Mouse (Mus musculus) kidney, adult 18-20 months (tissue): Measurements from ENCODE around the gene Cbl.
"Not testable (repeated sequence)": the region's sequence is repeated elsewhere in the genome, so short reads cannot be mapped to it uniquely, and the experiment has no call there.

Experiments used
- DNase-seq: peaks from one replicate; pipeline ENCODE4 v3.0.0; 2021

The Cbl gene

DNA sequence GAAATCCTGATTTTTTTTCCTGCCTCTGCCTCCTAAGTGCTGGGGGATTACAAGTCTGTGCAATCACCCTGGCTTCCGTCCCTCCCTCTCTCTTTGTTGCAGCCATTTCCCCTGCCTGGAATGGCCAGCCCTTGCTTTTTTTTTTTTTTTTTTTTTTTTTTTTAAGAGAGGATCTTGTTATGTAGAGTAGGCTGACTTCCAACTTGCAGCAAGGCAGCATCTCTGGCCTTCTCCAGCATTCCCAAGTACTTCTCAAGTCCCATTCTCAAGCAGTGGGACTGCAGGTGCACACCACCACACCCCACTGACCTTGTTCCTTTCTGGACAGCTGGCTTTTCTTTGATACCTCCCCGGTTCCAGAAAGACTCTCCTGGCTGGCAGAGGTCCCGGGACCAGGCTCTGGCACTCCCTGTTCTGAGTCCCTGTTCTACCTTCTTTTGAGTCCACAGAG is 106.5 kb downstream of the Cbl start:
- peak; percentile 72 for DNase-seq

DNA sequence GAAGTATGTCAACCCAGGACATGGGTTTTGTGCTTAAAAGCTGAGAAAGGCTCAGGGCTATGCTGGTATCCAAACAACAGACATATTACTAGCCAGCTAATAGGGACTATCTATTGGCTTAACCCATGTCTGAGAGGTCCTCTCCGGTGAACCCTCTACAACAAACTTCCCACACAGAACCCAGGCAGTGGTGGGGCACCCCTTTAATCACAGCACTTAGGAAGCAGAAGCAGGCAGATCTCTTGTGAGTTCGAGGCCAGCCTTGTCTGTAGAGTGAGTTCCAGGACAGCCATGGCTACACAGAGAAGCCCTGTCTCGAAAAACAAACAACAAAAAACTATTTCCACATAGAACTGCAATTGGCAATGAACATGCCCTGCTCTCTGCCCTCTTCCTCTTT is 107.1 kb downstream of the Cbl start:
- DNase-seq, result no peak

DNA sequence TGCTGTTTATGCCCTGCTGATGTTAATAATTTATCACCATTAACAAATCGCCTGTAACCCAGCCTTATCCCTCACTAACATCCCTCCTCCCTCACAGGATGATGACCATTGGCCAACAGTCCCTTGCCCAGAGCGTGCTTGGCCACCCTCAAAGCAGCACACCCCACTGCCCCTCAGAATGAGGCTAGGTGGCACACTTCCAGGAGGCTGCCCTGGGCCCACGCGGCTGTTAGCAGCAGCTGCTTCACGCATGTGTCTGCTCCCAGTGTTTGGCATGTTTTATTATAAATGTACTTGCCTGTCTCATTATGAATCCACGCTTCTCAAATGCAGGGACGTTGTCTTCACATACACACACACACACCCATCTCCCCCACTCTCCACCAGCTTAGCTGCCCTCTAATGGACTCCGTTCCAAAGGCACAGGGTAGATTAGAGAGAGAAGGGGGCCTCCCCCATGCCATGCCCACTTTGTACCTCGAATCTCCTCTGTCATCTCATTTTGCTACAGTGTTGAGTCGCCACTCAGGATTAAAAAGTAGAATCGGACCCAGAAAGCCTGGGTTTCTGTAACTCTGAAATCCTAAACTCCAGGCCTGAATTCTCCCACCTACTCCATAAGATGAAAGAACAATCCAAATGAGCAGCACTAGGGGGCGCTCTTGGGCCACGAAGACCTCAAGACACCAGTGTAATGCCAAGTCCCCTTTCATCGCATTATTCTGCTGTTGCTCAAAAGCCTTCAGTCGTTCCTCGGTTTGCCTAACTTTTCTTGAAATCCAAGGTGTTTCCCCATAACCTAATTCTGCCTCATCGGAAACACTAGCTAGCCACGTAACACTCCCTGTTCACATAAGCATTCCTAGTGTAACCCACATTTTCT is 108.1 kb downstream of the Cbl start:
- peak; percentile 91 for DNase-seq

DNA sequence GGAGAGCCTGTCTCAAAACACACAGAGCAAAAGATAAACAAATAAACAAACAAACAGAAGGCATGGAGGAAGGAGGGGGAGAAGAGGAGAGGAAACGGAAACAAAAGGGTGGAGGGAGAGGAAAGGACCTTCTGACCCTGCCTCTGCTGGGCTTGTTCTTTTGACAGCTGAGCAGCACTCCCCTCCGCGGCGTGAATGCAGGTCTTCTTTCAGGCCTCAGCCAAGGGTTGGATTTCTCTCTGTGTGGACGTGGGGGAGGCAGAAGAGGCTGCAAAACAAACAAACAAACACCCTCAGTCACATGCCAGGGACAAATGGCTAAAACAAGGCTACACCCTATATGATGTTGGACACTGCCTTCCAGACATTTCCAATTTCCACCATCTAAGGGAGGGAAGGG is 108.8 kb downstream of the Cbl start:
- no peak for DNase-seq

DNA sequence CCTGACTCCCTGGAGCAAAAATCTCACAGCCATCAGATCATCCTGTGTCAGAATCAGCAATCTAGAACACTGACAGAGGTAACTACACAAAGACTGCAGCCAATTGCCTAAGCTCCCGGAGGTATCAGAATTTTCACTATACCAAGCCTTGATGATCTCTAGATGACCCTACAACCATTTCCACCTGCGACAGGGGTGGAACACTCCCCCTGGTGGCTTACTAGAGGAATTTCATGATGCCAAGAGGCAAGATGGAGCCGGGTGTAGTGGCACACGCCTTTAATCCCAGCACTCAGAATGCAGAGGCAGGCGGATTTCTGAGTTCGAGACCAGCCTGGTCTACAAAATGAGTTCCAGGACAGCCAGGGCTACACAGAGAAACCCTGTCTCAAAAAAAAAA is 109.5 kb downstream of the Cbl start:
- no peak for DNase-seq

DNA sequence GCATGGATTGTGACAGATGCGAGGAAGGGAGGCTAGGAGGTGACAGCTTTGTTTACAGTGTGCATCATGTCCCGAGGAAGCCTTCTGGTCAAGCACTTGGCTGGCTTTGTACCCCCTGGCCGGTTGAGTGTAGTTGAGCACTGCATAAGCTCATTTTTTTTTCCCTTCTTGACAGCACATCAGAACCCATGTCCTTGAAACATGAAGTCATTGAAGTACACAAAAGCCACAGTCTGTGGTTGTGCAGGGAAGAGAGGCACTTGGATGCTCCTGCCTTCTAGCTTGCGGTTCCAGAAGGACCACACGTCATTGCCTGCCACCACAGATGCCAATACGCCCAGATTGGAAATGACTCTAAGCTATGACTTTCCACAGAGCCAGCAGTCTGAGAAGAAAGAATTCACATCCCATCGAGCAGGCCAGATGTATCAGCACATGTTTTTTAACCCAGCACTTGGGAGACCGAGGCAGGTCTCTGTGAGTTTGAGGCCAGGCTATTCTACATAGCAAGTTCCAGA is 113.8 kb downstream of the Cbl start:
- DNase-seq, result no peak

DNA sequence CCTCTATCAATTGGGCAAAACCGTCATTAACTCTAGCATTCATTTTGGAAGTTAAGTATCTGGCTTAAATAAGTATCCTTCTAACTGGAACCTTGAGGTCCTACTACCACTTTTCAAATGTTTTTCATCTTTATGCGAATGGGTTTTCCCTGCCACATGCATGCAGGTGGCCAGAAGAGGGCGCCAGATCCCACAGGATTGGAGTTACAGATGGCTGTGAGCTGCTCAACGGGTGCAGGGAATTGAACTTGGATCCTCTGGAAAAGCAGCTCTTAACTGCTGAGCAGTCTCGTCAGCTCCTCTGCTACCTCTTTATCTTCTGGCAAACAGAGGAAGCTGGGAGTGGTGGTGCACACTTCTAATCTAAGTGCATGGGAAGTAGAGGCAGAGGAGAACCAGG is 114.8 kb downstream of the Cbl start:
- peak; percentile 53 for DNase-seq

DNA sequence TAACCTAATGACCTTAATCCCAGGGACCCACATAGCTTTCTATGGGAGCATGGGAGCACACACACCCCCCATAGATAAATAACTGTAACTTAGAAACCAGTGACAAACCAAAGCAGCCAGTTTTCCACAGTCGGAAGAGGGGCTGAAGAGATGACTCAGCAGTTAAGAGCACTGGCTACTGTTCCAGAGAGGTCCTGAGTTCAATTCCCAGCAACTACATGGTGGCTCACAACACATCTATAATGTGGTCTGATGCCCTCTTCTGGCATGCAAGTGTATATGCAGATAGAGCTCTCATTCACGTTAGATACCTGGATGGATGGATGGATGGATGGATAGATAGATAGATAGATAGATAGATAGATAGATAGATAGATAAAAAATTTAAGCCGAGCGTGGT is 117.7 kb downstream of the Cbl start:
- DNase-seq, result no peak

DNA sequence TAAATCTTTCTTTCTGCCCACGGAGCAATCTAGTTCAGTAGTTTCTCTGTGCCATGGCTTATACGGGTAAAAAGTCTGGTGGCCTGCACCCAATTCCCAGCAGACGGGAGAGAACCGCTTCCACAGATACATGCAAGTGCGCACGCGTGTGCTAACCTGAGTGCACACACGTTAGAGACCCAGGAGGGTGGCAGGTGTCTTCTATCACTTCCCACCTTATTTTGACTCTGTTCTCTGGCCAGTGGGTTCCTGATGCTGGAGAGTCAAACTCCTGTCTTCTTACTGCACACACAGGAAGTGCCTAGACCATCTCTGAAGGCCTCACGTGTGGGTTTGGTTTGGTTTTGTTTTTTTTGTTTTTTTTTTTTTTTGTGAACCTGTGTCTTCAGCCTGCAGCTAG is 118.2 kb downstream of the Cbl start:
- DNase-seq, result no peak

DNA sequence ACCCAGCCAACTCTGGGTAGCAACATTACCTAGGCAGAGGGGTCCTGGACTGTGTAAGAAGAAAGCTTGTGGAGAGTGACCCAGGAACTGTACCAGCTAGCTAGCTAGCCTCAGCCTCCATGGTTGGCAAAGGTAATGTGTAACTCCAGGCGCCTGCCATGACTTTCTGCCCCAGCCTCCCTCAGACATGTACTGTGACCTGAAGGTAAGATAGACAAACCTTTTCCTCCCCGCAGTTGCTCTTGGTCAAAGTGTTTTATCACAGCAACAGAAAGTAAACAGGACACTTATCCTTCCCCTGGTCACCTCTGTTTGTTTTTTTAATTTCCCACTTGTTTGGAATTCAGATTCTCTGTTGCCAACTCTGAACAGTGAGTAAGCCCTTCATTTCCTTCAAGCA is 119.4 kb downstream of the Cbl start:
- no peak for DNase-seq

DNA sequence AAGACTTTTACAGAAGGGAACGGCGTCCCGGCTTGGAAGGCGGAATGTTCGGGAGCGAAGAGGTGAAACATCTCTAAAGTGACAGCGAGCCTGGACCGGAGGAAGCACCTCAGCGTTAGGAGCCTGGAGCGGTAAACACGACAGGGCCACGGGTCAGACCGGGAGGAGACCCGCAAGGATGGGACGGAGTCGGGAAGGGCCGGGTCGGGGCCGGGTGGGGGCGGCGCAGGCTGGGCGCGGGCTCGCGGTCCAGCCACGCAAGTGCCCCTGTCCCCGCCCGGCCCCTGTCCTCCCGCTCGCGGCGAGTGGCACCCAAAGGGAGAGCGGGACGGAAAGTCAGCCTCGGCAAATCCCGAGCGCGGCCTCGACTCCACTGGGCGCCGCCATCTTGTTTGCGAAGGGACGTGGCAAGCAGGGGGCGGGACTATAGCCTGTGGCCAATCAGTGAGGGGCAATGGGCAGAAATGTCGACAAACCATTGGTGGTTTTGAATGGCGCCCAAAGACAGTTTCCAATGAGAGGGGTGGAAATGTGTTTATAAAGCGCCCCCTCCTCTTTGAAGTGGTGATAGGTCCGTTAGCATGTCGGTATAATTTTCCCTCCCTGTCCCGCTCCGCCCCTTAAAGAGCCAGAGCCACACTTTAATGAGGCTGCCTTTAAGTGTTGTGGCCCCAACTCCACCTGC is 120.6 kb downstream of the Cbl start, which contains the start of the genes Gm49380 and Rnf26:
Gene Gm49380 (minus strand): TSS at position 396 of the 685 bp plus-strand sequence.
Gene Rnf26 (minus strand): TSS at position 413 of the 685 bp plus-strand sequence.
- DNase-seq, result peak; percentile 93

DNA sequence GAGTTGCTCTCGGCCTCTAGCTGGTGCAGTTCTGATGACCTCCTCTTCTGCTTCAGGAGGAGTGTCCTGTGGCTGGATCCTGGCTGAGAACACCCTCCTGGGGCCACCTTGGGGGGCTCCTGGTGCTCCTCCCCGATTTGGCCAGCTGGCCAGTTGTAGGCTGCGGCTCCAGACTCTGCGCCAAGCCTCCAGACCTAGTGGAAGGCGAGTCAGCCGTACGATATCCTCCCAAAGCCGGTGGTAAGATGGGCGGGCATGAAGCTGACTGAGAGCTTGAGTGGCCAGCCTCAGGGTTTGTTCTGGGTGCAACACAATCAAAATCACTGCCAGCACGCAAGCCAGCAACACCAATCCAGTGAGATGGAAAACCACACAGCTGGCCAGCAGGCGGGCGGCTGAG is 121.9 kb downstream of the Cbl start:
- not testable (repeated sequence) for DNase-seq

DNA sequence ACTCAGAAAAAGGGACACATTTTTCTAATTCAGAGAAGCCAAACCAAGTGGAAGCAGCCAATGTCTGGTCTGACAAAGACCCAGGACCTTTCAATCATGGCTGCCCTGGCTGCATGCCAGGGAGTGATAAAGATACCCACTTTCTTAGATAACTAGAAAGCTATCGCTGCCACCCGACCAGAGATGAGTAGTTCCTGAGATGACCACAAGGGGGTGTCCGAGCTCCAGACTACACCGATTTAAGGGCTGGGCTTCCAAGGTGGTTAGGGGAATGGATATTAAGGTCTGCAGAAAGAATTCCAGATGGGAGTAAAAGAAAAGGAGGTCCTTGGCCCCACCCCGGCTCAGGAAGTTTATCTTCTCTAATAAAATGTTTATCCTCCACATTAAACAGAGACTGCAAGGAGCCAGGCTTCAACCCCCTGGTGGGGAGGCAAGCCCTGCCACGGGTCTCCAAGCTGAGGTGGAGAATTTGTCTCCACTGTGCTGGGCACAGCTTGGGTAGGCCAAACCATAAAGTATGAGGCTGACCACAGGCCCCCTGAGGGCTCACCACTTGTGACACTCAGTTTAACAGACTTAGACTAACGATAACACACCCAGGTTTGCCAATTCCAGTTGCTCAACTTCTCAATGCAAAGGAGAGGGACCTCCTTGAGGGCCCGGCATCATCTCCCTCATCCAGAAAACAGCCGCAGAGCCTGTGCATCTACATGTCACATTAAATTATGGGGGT is 124.3 kb downstream of the Cbl start:
- peak; percentile 82 for DNase-seq

DNA sequence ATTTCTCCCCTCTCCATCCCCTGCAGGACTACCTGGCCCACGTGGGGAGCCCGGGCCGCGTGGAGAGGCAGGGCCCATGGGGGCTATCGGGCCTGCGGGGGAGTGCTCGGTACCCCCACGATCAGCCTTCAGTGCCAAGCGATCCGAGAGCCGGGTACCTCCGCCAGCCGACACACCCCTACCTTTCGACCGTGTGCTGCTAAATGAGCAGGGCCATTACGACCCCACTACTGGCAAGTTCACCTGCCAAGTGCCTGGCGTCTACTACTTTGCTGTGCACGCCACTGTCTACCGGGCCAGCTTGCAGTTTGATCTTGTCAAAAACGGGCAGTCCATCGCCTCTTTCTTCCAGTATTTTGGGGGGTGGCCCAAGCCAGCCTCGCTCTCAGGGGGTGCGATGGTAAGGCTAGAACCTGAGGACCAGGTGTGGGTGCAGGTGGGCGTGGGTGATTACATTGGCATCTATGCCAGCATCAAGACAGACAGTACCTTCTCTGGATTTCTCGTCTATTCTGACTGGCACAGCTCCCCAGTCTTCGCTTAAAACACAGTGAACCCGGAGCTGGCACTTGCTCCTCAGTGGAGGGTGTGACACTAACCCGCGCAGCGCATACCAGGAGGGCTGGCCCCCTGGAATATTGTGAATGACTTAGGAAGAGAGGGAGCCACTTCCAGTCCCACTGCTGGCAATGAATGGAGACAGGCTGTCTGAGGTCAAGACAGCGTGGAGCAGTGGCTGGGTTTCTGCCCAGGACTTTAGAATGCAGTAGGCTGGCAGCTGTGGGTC is 125.4 kb downstream of the Cbl start:
- DNase-seq, result no peak

DNA sequence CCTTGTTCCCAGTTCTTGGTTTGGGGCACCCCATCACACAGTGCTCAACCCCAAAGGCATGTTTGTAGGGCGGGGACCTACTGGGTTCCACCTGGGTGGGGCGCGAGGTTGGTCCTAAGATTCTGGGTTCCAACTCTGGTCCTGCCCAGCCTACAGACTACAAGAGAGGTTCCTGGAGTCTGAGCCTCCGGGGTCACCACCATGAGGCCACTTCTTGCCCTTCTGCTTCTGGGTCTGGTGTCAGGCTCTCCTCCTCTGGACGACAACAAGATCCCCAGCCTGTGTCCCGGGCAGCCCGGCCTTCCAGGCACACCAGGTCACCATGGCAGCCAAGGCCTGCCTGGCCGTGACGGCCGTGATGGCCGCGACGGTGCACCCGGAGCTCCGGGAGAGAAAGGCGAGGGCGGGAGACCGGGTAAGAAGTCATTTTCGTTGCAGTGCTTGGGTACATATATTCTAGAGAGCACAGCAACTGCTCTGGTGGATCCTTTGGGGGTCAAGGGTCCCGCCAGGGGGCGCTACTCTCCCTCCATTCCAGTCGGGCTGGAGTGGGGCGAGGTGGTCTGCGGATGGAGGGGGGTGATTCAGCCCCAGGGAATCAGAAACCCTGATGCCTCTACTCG is 126.2 kb downstream of the Cbl start:
- no peak for DNase-seq

DNA sequence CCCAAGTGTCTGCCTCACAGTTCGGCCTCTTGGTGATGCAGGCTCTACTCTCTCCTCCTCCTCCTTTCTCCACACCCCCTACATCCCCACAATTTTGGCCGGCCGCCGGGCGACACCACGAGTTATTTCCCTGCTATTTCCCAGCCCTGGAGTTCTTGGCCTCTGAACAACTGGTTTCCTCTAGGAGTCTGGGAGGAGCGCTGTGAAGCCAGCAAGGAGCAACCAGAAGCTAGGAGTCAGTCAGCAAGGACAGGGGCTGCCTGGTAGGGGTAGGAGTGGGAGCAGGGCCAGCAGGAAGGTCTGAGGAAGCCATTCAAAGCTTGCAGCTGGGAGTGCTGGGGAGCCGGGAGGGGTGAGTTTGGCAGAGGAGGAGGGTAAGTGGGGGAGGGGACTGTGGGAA is 126.7 kb downstream of the Cbl start, which contains the start of gene C1qtnf5:
Gene C1qtnf5 (plus strand): TSS at position 136 of the 400 bp plus-strand sequence.
- peak; percentile 73 for DNase-seq

DNA sequence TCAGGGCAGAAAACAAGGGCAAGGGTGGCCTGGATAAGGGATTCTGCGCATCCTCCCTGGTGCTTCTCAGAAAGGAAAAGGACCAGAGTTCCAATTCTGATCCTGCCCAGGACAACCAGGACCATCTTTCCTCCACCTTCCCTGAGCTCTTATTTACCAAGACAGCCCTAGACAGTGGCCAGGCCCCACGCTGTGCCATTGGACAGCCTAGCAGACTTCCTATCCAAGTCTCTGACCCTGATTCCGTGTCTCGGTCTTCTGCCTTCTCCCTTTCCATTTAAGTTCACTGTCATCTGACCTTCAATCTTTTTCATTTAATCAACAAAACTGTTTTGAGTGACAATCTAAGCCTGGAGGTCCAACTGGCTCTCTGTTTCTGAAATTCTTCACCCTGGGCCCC is 127.3 kb downstream of the Cbl start:
- no peak for DNase-seq

DNA sequence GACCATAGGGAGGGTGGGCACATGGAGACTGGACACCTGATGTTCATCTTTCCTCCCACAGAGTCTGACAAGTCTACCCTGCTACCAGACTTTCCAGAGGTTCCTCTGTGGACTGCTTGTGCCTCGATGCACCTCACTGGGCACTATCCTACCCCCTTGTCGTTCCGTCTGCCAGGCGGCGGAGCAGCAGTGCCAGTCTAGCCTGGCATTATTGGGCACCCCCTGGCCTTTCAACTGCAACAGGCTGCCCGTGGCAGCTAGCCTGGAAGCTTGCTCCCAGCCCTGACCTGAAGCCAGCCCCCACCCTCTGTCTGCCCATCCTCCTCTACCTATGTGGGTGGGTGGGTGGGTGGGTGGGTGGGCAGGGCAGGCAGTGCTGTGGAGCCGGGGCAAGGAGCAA is 127.7 kb downstream of the Cbl start:
- DNase-seq, result no peak

DNA sequence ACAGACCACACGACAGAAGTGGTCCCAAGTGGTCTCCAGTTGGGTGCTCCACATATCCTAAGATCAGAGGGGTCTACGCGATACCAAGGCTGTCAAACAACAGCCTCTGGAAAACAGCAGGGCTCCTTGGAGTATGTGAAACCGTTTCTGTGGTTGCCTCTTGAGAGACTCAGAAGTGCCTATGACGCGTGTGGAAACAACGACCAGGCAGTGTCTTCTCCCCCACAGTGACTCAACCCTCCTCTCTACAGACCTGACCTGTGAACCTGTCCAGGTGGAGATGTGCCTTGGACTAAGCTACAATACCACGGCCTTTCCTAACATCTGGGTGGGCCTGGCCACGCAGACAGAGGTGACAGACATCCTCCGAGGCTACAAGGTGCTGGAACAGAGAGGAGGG is 128.1 kb downstream of the Cbl start:
- DNase-seq, result no peak

DNA sequence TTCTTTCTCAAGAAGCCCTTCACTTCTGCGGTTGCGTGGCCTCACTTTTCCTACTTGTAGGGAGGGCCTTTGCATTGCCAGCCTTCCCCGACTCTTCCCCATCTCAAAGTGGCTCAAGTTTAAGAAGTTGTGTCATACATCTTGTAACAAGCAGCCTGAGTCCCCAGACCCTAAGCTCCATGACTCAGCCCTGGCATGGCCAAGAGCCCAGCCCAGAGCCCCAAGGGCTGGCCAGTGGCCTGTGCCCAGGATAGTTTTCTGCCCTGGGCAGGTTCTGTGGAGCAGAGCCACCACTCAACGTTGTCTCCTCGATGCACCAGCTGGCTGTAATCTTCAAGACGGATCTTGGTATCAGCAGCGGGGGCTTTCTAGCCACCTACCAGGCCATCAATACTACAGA is 129.0 kb downstream of the Cbl start:
- no peak for DNase-seq

DNA sequence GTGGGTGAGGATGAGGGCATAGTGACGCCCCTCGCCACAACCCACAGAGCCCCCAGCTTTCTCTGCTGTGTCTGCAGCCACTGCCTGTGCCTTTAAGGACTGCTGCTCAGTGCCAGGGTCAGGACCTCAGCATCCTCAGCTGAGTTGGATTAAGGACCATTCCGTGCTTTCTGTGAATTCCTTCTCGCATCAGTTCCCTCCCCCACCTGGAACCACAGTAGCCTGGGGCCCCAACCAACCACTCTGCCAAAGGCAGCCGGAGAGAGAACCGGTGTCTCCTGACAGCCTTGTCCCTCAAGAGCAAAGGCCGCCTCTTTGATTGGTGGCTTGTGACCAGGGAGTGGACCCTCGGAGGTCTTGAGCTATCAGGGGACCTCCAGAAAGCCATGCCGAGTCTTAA is 132.4 kb downstream of the Cbl start, which contains the start of gene Mfrp:
Gene Mfrp (plus strand): TSS at position 240 of the 400 bp plus-strand sequence.
- no peak for DNase-seq

DNA sequence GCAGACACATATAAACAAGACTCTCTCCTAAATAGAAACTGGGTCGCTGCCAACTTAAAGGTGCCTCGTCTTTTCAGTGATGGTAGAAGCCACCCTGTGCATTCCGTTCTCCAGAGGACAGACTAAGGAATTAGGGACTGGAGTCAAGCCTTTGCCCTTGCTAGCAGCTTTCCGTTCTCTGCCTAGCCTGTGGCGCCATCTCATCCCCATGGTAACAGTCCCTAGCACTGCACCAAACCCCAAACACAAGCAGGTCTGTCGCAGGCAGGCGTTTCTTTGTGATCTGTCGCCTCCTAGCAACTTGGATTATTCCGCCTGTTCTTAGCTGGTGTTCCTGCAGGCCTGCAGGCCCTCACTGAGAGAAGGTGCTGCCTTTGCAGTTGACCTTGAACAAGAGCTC is 137.3 kb downstream of the Cbl start:
- DNase-seq, result peak; percentile 56
